Mouse (Mus musculus) lung, postnatal 4 days (tissue): Measurements from ENCODE around the gene Spag16.

Experiments used
- DNase-seq, 2 experiments: peaks; one replicate each; pipeline ENCODE4 v3.0.0; 2021

The Spag16 gene

GRCm38 (mm10) chr1:70518918-70519317 lies 692.1 kb downstream of the Spag16 start:
- DNase-seq: no peak

GRCm38 (mm10) chr1:70527134-70527533 lies 700.4 kb downstream of the Spag16 start:
- no peak for DNase-seq

GRCm38 (mm10) chr1:70529771-70530170 lies 703.0 kb downstream of the Spag16 start:
- no peak for DNase-seq

GRCm38 (mm10) chr1:70551839-70552238 lies 725.1 kb downstream of the Spag16 start:
- no peak for DNase-seq

GRCm38 (mm10) chr1:70621805-70622204 lies 795.0 kb downstream of the Spag16 start:
- DNase-seq: no peak

- no peak for DNase-seq
These were observed 798.2 kb downstream of the Spag16 start for GRCm38 (mm10) chr1:70624803-70625460.

- DNase-seq: no peak
These were observed 825.9 kb downstream of the Spag16 start for GRCm38 (mm10) chr1:70652719-70653118.

GRCm38 (mm10) chr1:70692529-70692928 lies 865.8 kb downstream of the Spag16 start:
- no peak for DNase-seq

- DNase-seq: no peak
These were observed 873.5 kb downstream of the Spag16 start for GRCm38 (mm10) chr1:70700270-70700669.

GRCm38 (mm10) chr1:70703934-70704333 lies 877.2 kb downstream of the Spag16 start:
- no peak for DNase-seq

GRCm38 (mm10) chr1:70705821-70706220 lies 879.1 kb downstream of the Spag16 start:
- DNase-seq: no peak

- no peak for DNase-seq
These were observed 898.3 kb downstream of the Spag16 start for GRCm38 (mm10) chr1:70725045-70725444.

- DNase-seq: peak; percentile 54 to 60
These were observed 898.9 kb downstream of the Spag16 start, which contains the start of gene Vwc2l for GRCm38 (mm10) chr1:70725655-70726066. TSS of gene Vwc2l (plus strand) at chr1:70725715.
